48 mouse cellular contexts compared by ENCODE assay signal in genomic region chr2:76330081-76330480, GRCm38 (mm10). TPM values are rescaled to one million over a fixed set of nuclear protein-coding genes. Genes with fewer than 3 reads are reported as not detected.
"Had no signal": no experiment of that assay in that cellular context is flagged by ENCODE, and none has a peak within 500 bp of the region (broad histone marks: within the 10 kb centered on the region; RNA-seq: fewer than 3 reads in every experiment).

No protein-coding gene starts in this region.

- H3K4me2 ChIP-seq: heart, embryonic 11.5 days; heart, embryonic 12.5 days; heart, embryonic 13.5 days; heart, embryonic 15.5 days; hindbrain, embryonic 12.5 days; hindbrain, embryonic 13.5 days; hindbrain, embryonic 14.5 days; hindbrain, embryonic 15.5 days; intestine, embryonic 15.5 days; kidney, embryonic 15.5 days had no signal

- H3K27ac ChIP-seq: heart, adult 2 months; heart, embryonic 10.5 days; heart, embryonic 13.5 days; heart, embryonic 15.5 days; hindbrain, embryonic 10.5 days; hindbrain, embryonic 12.5 days; hindbrain, embryonic 13.5 days; hindbrain, embryonic 14.5 days; hindbrain, embryonic 15.5 days; hindbrain, postnatal 0 days; intestine, embryonic 15.5 days; kidney, embryonic 15.5 days; kidney, postnatal 0 days; layer of hippocampus, adult 2 months had no signal

- H3K4me3 ChIP-seq: heart, adult 2 months; heart, embryonic 10.5 days; heart, embryonic 12.5 days; heart, embryonic 13.5 days; heart, embryonic 15.5 days; hindbrain, embryonic 10.5 days; hindbrain, embryonic 12.5 days; hindbrain, embryonic 13.5 days; hindbrain, embryonic 15.5 days; intestine, embryonic 15.5 days; kidney, embryonic 15.5 days; layer of hippocampus, adult 2 months had no signal

- ATAC-seq: hindbrain, embryonic 16.5 days; hindbrain, postnatal 0 days; inflammation-experienced regulatory T-cells, adult 6 months; intestine, embryonic 15.5 days; intestine, embryonic 16.5 days; intestine, postnatal 0 days had no signal

- H3K4me1 ChIP-seq: heart, embryonic 13.5 days; heart, embryonic 15.5 days; hindbrain, embryonic 13.5 days; hindbrain, embryonic 15.5 days; intestine, embryonic 15.5 days; kidney, embryonic 15.5 days had no signal

- H3K36me3 ChIP-seq: heart, embryonic 10.5 days; heart, embryonic 12.5 days; heart, embryonic 13.5 days; heart, embryonic 15.5 days; hindbrain, embryonic 10.5 days; hindbrain, embryonic 12.5 days; hindbrain, embryonic 13.5 days; hindbrain, embryonic 15.5 days; intestine, embryonic 15.5 days; kidney, embryonic 15.5 days had no signal

- H3K9me3 ChIP-seq: heart, embryonic 10.5 days; heart, embryonic 12.5 days; heart, embryonic 13.5 days; heart, embryonic 15.5 days; hindbrain, embryonic 10.5 days; hindbrain, embryonic 12.5 days; hindbrain, embryonic 13.5 days; hindbrain, embryonic 15.5 days; intestine, embryonic 15.5 days; kidney, embryonic 15.5 days had no signal

- H3K9ac ChIP-seq: heart, embryonic 12.5 days; heart, embryonic 13.5 days; heart, embryonic 15.5 days; hindbrain, embryonic 12.5 days; hindbrain, embryonic 13.5 days; hindbrain, embryonic 14.5 days; hindbrain, embryonic 15.5 days; intestine, embryonic 15.5 days; kidney, embryonic 15.5 days had no signal

- DNase-seq: heart, adult 2 months; heart, postnatal 10 days; heart, postnatal 14 days; heart, postnatal 36 days; heart, postnatal 4 days; kidney, adult 11 months; kidney, adult 18-20 months; kidney, adult 2 months; kidney, adult 8-10 months; kidney, adult 9 months; kidney, postnatal 10 days; kidney, postnatal 14 days; kidney, postnatal 25 days; kidney, postnatal 36 days; kidney, postnatal 4 days; layer of hippocampus, adult 9-11 months; layer of hippocampus, postnatal 36 days had no signal

- H3K27me3 ChIP-seq: heart, embryonic 12.5 days; heart, embryonic 13.5 days; heart, embryonic 15.5 days; hindbrain, embryonic 12.5 days; hindbrain, embryonic 13.5 days; hindbrain, embryonic 15.5 days; intestine, embryonic 15.5 days; kidney, embryonic 15.5 days had no signal

RNA-seq across cellular contexts. Expression of gene Pde11a, which starts 8.5 kb away (rescaled TPM):
- total RNA-seq: hematopoietic stem cell, adult 5-6 weeks had no signal

RNA-seq across cellular contexts. Expression of gene Cyct, which starts 30.2 kb away (rescaled TPM):
- total RNA-seq: heart, postnatal 14 days; heart, postnatal 25 days; heart, postnatal 36 days; hematopoietic stem cell, adult 5-6 weeks; hindbrain, postnatal 0 days; layer of hippocampus, adult 18-20 months; layer of hippocampus, adult 2 months; layer of hippocampus, adult 8-10 months; layer of hippocampus, postnatal 14 days; layer of hippocampus, postnatal 36 days had no signal
- polyA plus RNA-seq: heart, adult 2 months; heart, embryonic 12.5 days; heart, embryonic 14.5 days; heart, postnatal 0 days; hindbrain, embryonic 10.5 days; hindbrain, embryonic 11.5 days; hindbrain, embryonic 12.5 days; hindbrain, embryonic 13.5 days; hindbrain, embryonic 15.5 days; hindbrain, embryonic 16.5 days; inflammation-experienced regulatory T-cells, adult 6 months; intestine, embryonic 14.5 days; intestine, embryonic 15.5 days; intestine, embryonic 16.5 days; intestine, postnatal 0 days; kidney, adult 2 months; kidney, embryonic 14.5 days; kidney, embryonic 15.5 days; kidney, embryonic 16.5 days; large intestine, adult 2 months had no signal
